Mouse (Mus musculus) cerebellum, adult 18-20 months (tissue): ENCODE data around the gene Asf1a.
"Not testable (repeated sequence)": the region's sequence is repeated elsewhere in the genome, so short reads cannot be mapped to it uniquely, and the experiment has no call there.

Experiments
- DNase-seq, 2 experiments: peaks; one replicate each; pipeline ENCODE4 v3.0.0; 2021

The Asf1a gene

GRCm38 (mm10) chr10:53650683-53651082 is 54.1 kb downstream of the Asf1a start:
- DNase-seq = no peak

GRCm38 (mm10) chr10:53654239-53654638 is 57.7 kb downstream of the Asf1a start:
- not testable (repeated sequence) for DNase-seq
